Mouse (Mus musculus): ENCODE measurements around the gene Gm17606.

Gene Gm17606

GRCm38 (mm10) chr14:54646898-54647636 lies 6.3 kb downstream of the Gm17606 start:
- in situ Hi-C loops (cut with MboI; ENCODE audit: low pct_unique_long_range_greater_than_20kb in 1 of 2, low sequenced_read_pairs in 2 of 2, unreplicated experiment in 1 of 2): loop anchor here in 1 of 2 experiments (25.0 kb wide), 1 partner anchor 410 kb away; no protein-coding TSS in a partner anchor

GRCm38 (mm10) chr14:54647900-54648299 lies 7.1 kb downstream of the Gm17606 start:
- in situ Hi-C loops (cut with MboI; ENCODE audit: low pct_unique_long_range_greater_than_20kb in 1 of 2, low sequenced_read_pairs in 2 of 2, unreplicated experiment in 1 of 2): loop anchor here in 1 of 2 experiments (25.0 kb wide), 1 partner anchor 411 kb away; no protein-coding TSS in a partner anchor

GRCm38 (mm10) chr14:54650621-54651454 lies 10.1 kb downstream of the Gm17606 start:
- in situ Hi-C loops (cut with MboI; ENCODE audit: low pct_unique_long_range_greater_than_20kb in 1 of 2, low sequenced_read_pairs in 2 of 2, unreplicated experiment in 1 of 2): no loop called here

- in situ Hi-C loops (cut with MboI; ENCODE audit: low pct_unique_long_range_greater_than_20kb in 1 of 2, low sequenced_read_pairs in 2 of 2, unreplicated experiment in 1 of 2): no loop called here
Measured at GRCm38 (mm10) chr14:54651556-54651955, 10.8 kb downstream of the Gm17606 start.

- in situ Hi-C loops (cut with MboI; ENCODE audit: low pct_unique_long_range_greater_than_20kb in 1 of 2, low sequenced_read_pairs in 2 of 2, unreplicated experiment in 1 of 2): no loop called here
Measured at GRCm38 (mm10) chr14:54652787-54653186, 12.0 kb downstream of the Gm17606 start.

- in situ Hi-C loops (cut with MboI; ENCODE audit: low pct_unique_long_range_greater_than_20kb in 1 of 2, low sequenced_read_pairs in 2 of 2, unreplicated experiment in 1 of 2): no loop called here
Measured at GRCm38 (mm10) chr14:54653496-54653895, 12.7 kb downstream of the Gm17606 start.

- in situ Hi-C loops (cut with MboI; ENCODE audit: low pct_unique_long_range_greater_than_20kb in 1 of 2, low sequenced_read_pairs in 2 of 2, unreplicated experiment in 1 of 2): no loop called here
Measured at GRCm38 (mm10) chr14:54660009-54660408, 19.3 kb downstream of the Gm17606 start.

- in situ Hi-C loops (cut with MboI; ENCODE audit: low pct_unique_long_range_greater_than_20kb in 1 of 2, low sequenced_read_pairs in 2 of 2, unreplicated experiment in 1 of 2): no loop called here
Measured at GRCm38 (mm10) chr14:54664477-54665222, 23.9 kb downstream of the Gm17606 start.

GRCm38 (mm10) chr14:54669381-54669780 lies 28.6 kb downstream of the Gm17606 start:
- in situ Hi-C loops (cut with MboI; ENCODE audit: low pct_unique_long_range_greater_than_20kb in 1 of 2, low sequenced_read_pairs in 2 of 2, unreplicated experiment in 1 of 2): no loop called here

- in situ Hi-C loops (cut with MboI; ENCODE audit: low pct_unique_long_range_greater_than_20kb in 1 of 2, low sequenced_read_pairs in 2 of 2, unreplicated experiment in 1 of 2): no loop called here
Measured at GRCm38 (mm10) chr14:54674317-54674716, 33.6 kb downstream of the Gm17606 start.

- in situ Hi-C loops (cut with MboI; ENCODE audit: low pct_unique_long_range_greater_than_20kb in 1 of 2, low sequenced_read_pairs in 2 of 2, unreplicated experiment in 1 of 2): no loop called here
Measured at GRCm38 (mm10) chr14:54676290-54676689, 35.5 kb downstream of the Gm17606 start.

- in situ Hi-C loops (cut with MboI; ENCODE audit: low pct_unique_long_range_greater_than_20kb in 1 of 2, low sequenced_read_pairs in 2 of 2, unreplicated experiment in 1 of 2): no loop called here
Measured at GRCm38 (mm10) chr14:54678657-54679304, 38.0 kb downstream of the Gm17606 start.

GRCm38 (mm10) chr14:54682396-54682795 lies 41.6 kb downstream of the Gm17606 start:
- in situ Hi-C loops (cut with MboI; ENCODE audit: low pct_unique_long_range_greater_than_20kb in 1 of 2, low sequenced_read_pairs in 2 of 2, unreplicated experiment in 1 of 2): no loop called here

- in situ Hi-C loops (cut with MboI; ENCODE audit: low pct_unique_long_range_greater_than_20kb in 1 of 2, low sequenced_read_pairs in 2 of 2, unreplicated experiment in 1 of 2): no loop called here
Measured at GRCm38 (mm10) chr14:54685471-54685870, 44.7 kb downstream of the Gm17606 start.

- in situ Hi-C loops (cut with MboI; ENCODE audit: low pct_unique_long_range_greater_than_20kb in 1 of 2, low sequenced_read_pairs in 2 of 2, unreplicated experiment in 1 of 2): no loop called here
Measured at GRCm38 (mm10) chr14:54686063-54686521, 45.3 kb downstream of the Gm17606 start, which contains the start of gene 1700123O20Rik. Gene 1700123O20Rik (plus strand): TSS chr14:54686216.

GRCm38 (mm10) chr14:54686522-54687143 lies 45.9 kb downstream of the Gm17606 start, which contains the start of gene Acin1:
Gene Acin1 (minus strand): TSS chr14:54686931.
- in situ Hi-C loops (cut with MboI; ENCODE audit: low pct_unique_long_range_greater_than_20kb in 1 of 2, low sequenced_read_pairs in 2 of 2, unreplicated experiment in 1 of 2): no loop called here

GRCm38 (mm10) chr14:54687251-54687650 lies 46.5 kb downstream of the Gm17606 start:
- in situ Hi-C loops (cut with MboI; ENCODE audit: low pct_unique_long_range_greater_than_20kb in 1 of 2, low sequenced_read_pairs in 2 of 2, unreplicated experiment in 1 of 2): no loop called here

GRCm38 (mm10) chr14:54695042-54695441 lies 54.3 kb downstream of the Gm17606 start:
- in situ Hi-C loops (cut with MboI; ENCODE audit: low pct_unique_long_range_greater_than_20kb in 1 of 2, low sequenced_read_pairs in 2 of 2, unreplicated experiment in 1 of 2): no loop called here
